Mouse (Mus musculus) liver, embryonic 11.5 days (tissue): ENCODE measurements at regions not wholly inside any gene's neighbourhood (a gene's known extent, or its start where the extent isn't known, plus 50 kb on each side); places are given as distances from the start of the nearest gene placed in this dataset.

Experiments
- ATAC-seq: fragments of 200-750 bp; cut with Nextera tagmentation; replicated peaks from 2 replicates; pipeline ENCODE4 v1.8.0; 2017; ENCODE audit warnings: moderate number of reproducible peaks, mild to moderate bottlenecking, moderate TSS enrichment, moderate library complexity; ENCODE audit not compliant: low FRiP score
- DNase-seq: peaks from one replicate; pipeline ENCODE4 v3.0.0-alpha.2; 2017; ENCODE audit warnings: low spot score
- H3K27ac ChIP-seq: fragments of 300-500 bp; sonication (generic); 2 replicates; pipeline ENCODE4 v1.5.1; 2014; ENCODE audit warnings: mild to moderate bottlenecking, low read depth, low read length, control low read depth
- H3K27me3 ChIP-seq: fragments of 300-500 bp; sonication (generic); replicated peaks from 2 replicates; pipeline ENCODE4 v1.6.1; 2014; ENCODE audit warnings: low read length, mixed read lengths; ENCODE audit not compliant: control insufficient read depth, insufficient read depth
- H3K36me3 ChIP-seq: fragments of 300-500 bp; sonication (generic); 2 replicates; pipeline ENCODE4 v1.6.1; 2014; ENCODE audit warnings: mild to moderate bottlenecking, low read length, moderate library complexity, mixed read lengths; ENCODE audit not compliant: control insufficient read depth, insufficient read depth
- H3K4me1 ChIP-seq: fragments of 300-500 bp; sonication (generic); replicated peaks from 2 replicates; pipeline ENCODE4 v1.6.1; 2014; ENCODE audit warnings: low read length, mixed read lengths; ENCODE audit not compliant: control insufficient read depth, insufficient read depth
- H3K4me2 ChIP-seq: fragments of 300-500 bp; sonication (generic); 2 replicates; pipeline ENCODE4 v1.6.1; 2014; ENCODE audit warnings: mild to moderate bottlenecking, control low read depth, moderate library complexity
- H3K4me3 ChIP-seq: fragments of 300-500 bp; sonication (generic); 2 replicates; pipeline ENCODE4 v1.5.1; 2014; ENCODE audit warnings: low read depth, low read length, control low read depth
- H3K9ac ChIP-seq: fragments of 300-500 bp; sonication (generic); 2 replicates; pipeline ENCODE4 v1.6.1; 2014; ENCODE audit warnings: low read depth, low read length, control low read depth
- H3K9me3 ChIP-seq: fragments of 300-500 bp; sonication (generic); 2 replicates; pipeline ENCODE4 v1.6.1; 2016; ENCODE audit warnings: low read length, inconsistent platforms, mixed read lengths; ENCODE audit not compliant: control insufficient read depth
- WGBS: fragments of 180-500 bp; shearing (Covaris S2); extraction: QIAGEN DNeasy Blood & Tissue Kit; methylation state at CpG from one replicate; pipeline ENCODE4 v1.1.7; 2014; 5-methylcytosine and 5-hydroxymethylcytosine counted together

GRCm38 (mm10) chr5:119584914-119585313 is 85.6 kb upstream of the Tbx3 start:
- Histone ChIP-seq H3K4me2 (no peak overlapping the region), H3K4me3 (no peak overlapping the region), H3K36me3 (no peaks in the 10 kb centered on the region), H3K9me3 (no peaks in the 10 kb centered on the region), H3K27ac (no peak overlapping the region), H3K4me1 (no peaks in the 10 kb centered on the region; the same call in 1 of the 2 replicates), H3K9ac (no peak overlapping the region), H3K27me3 (peaks cover 4% of the 10 kb centered on the region; the same call in 1 of the 2 replicates)
- DNase-seq (no peak), ATAC-seq (no peak)
- 83% methylated on average over 5 of the region's 5 CpGs for WGBS

DNA sequence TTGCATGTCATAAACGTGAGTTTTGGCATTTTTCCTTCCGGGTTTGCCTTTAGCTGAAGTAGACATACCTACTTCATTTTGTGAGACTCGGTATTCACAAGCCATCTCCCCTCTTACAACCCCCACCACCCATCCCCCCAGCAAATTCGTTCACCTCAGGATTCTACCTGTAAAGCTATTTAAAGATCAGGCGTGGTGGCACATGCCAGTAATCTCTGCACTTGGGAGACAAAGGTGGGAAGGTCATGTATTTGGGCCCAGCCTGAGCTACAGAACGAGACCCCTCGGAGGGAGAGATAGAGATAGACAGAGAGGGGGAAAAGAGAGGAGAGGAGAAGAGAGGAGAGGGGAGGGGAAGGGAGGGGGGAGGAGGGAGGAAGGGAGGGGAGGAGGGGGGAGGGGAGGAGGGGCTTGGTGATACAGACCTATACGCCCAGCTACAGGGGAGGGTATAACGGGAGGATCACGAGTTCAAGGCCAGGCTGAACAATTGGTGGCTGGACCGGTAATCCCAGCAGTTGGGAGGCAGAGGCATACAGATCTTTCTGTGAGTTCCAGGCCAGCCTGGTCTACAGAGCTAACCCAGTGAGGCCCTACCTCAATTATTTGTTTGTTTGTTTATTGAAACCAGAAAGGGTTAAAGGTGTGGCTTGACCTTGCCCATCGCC is 83.9 kb upstream of the Tbx3 start:
- WGBS: 69% methylated on average over 12 of the region's 12 CpGs

GRCm38 (mm10) chr5:119587239-119587811 is 83.1 kb upstream of the Tbx3 start:
- peaks cover 4% of the 10 kb centered on the region; the same call in 1 of the 2 replicates for H3K27me3 ChIP-seq
- no peaks in the 10 kb centered on the region; the same call in 1 of the 2 replicates for H3K4me1 ChIP-seq
- DNase-seq (no peak), ATAC-seq (no peak)
- H3K9ac ChIP-seq: no peak overlapping the region
- H3K4me2 ChIP-seq: no peak overlapping the region
- no peak overlapping the region for H3K27ac ChIP-seq
- WGBS: 55% methylated on average over 12 of the region's 12 CpGs
- H3K36me3 ChIP-seq: no peaks in the 10 kb centered on the region
- no peak overlapping the region for H3K4me3 ChIP-seq
- H3K9me3 ChIP-seq: no peaks in the 10 kb centered on the region

More for the DNA sequence above, 83.9 kb upstream of the Tbx3 start:
- no peak overlapping the region for H3K27ac ChIP-seq
- no peak overlapping the region for H3K4me2 ChIP-seq
- no peaks in the 10 kb centered on the region for H3K36me3 ChIP-seq
- DNase-seq: no peak
- H3K9me3 ChIP-seq: no peaks in the 10 kb centered on the region
- no peaks in the 10 kb centered on the region; the same call in 1 of the 2 replicates for H3K4me1 ChIP-seq
- H3K9ac ChIP-seq: no peak overlapping the region
- H3K4me3 ChIP-seq: no peak overlapping the region
- peaks cover 4% of the 10 kb centered on the region; the same call in 1 of the 2 replicates for H3K27me3 ChIP-seq
- no peak for ATAC-seq

GRCm38 (mm10) chr5:119588340-119589272 is 81.9 kb upstream of the Tbx3 start:
- H3K27me3 ChIP-seq: peaks cover 4% of the 10 kb centered on the region; the same call in 1 of the 2 replicates
- DNase-seq (no peak), ATAC-seq (no peak)
- no peak overlapping the region for H3K9ac ChIP-seq
- no peak overlapping the region for H3K4me2 ChIP-seq
- H3K4me1 ChIP-seq: no peaks in the 10 kb centered on the region; the same call in 1 of the 2 replicates
- H3K27ac ChIP-seq: no peak overlapping the region
- H3K36me3 ChIP-seq: no peaks in the 10 kb centered on the region
- no peaks in the 10 kb centered on the region for H3K9me3 ChIP-seq
- H3K4me3 ChIP-seq: no peak overlapping the region
- 10% methylated on average over 9 of the region's 9 CpGs for WGBS

GRCm38 (mm10) chr5:119591271-119591670 is 79.2 kb upstream of the Tbx3 start:
- Histone ChIP-seq H3K4me3 (no peak overlapping the region), H3K27me3 (peaks cover 4% of the 10 kb centered on the region; the same call in 1 of the 2 replicates), H3K36me3 (no peaks in the 10 kb centered on the region), H3K27ac (no peak overlapping the region), H3K9me3 (no peaks in the 10 kb centered on the region), H3K4me2 (no peak overlapping the region), H3K9ac (no peak overlapping the region), H3K4me1 (no peaks in the 10 kb centered on the region; the same call in 1 of the 2 replicates)
- ATAC-seq (no peak), DNase-seq (no peak)
- 80% methylated on average over 5 of the region's 5 CpGs for WGBS

GRCm38 (mm10) chr5:119592891-119593290 is 77.6 kb upstream of the Tbx3 start:
- 81% methylated on average over 10 of the region's 10 CpGs for WGBS
- Histone ChIP-seq H3K4me1 (no peaks in the 10 kb centered on the region; the same call in 1 of the 2 replicates), H3K9me3 (no peaks in the 10 kb centered on the region), H3K27me3 (peaks cover 4% of the 10 kb centered on the region; the same call in 1 of the 2 replicates), H3K4me2 (no peak overlapping the region), H3K9ac (no peak overlapping the region), H3K36me3 (no peaks in the 10 kb centered on the region), H3K4me3 (no peak overlapping the region), H3K27ac (no peak overlapping the region)
- ATAC-seq (no peak), DNase-seq (no peak)

GRCm38 (mm10) chr5:119594541-119594940 is 75.9 kb upstream of the Tbx3 start:
- Histone ChIP-seq H3K9ac (no peak overlapping the region), H3K36me3 (no peaks in the 10 kb centered on the region), H3K4me3 (no peak overlapping the region), H3K4me2 (no peak overlapping the region), H3K9me3 (no peaks in the 10 kb centered on the region), H3K27ac (no peak overlapping the region), H3K4me1 (no peaks in the 10 kb centered on the region), H3K27me3 (no peaks in the 10 kb centered on the region)
- DNase-seq: no peak
- ATAC-seq: no peak
- WGBS: 77% methylated on average over 8 of the region's 8 CpGs

- 82% methylated on average over 19 of the region's 19 CpGs for WGBS
- Histone ChIP-seq H3K4me2 (no peak overlapping the region), H3K4me1 (no peaks in the 10 kb centered on the region), H3K27me3 (no peaks in the 10 kb centered on the region), H3K27ac (no peak overlapping the region), H3K9me3 (no peaks in the 10 kb centered on the region), H3K9ac (no peak overlapping the region), H3K36me3 (no peaks in the 10 kb centered on the region), H3K4me3 (no peak overlapping the region)
- ATAC-seq (no peak), DNase-seq (no peak)
These were observed 74.0 kb upstream of the Tbx3 start for GRCm38 (mm10) chr5:119596295-119596993.
